Mouse (Mus musculus): ENCODE measurements at regions not wholly inside any gene's neighbourhood (a gene's known extent, or its start where the extent isn't known, plus 50 kb on each side); places are given as distances from the start of the nearest gene placed in this dataset.
A peak's percentile ranks its signal among the peaks of the same experiment; 100 is the strongest.

GRCm38 (mm10) chr7:63811816-63812215, 104.8 kb upstream of the E030018B13Rik start:
- Histone ChIP-seq H3K4me2 (ENCODE audit: low read depth, low read length) (no peak overlapping the region), H3K27me3 (ENCODE audit: control insufficient read depth, insufficient read depth, low read depth, low read length) (no peaks in the 10 kb centered on the region), H3K9ac (ENCODE audit: low read length) (no peak overlapping the region), H3K4me1 (replicated peaks; ENCODE audit: control insufficient read depth, insufficient read depth, low read length) (no peaks in the 10 kb centered on the region), H3K9me3 (ENCODE audit: control insufficient read depth, low read length) (no peaks in the 10 kb centered on the region), H3K27ac (ENCODE audit: low read length) (no peak overlapping the region), H3K36me3 (ENCODE audit: control insufficient read depth, insufficient read depth, low read length) (no peaks in the 10 kb centered on the region), H3K4me3 (ENCODE audit: low read length) (no peak overlapping the region)
- WGBS, result 75% methylated on average over 4 of the region's 4 CpGs
- ATAC-seq (ENCODE audit: low read depth), result no peak

GRCm38 (mm10) chr7:63815531-63815930, 101.1 kb upstream of the E030018B13Rik start:
- H3K9me3 ChIP-seq (ENCODE audit: control insufficient read depth, low read length), result no peaks in the 10 kb centered on the region
- ATAC-seq (ENCODE audit: low read depth), result no peak
- no peak overlapping the region for H3K4me3 ChIP-seq (ENCODE audit: low read length)
- WGBS, result 86% methylated on average over 9 of the region's 9 CpGs
- no peaks in the 10 kb centered on the region for H3K27me3 ChIP-seq (ENCODE audit: control insufficient read depth, insufficient read depth, low read depth, low read length)
- no peaks in the 10 kb centered on the region for H3K4me1 ChIP-seq (replicated peaks; ENCODE audit: control insufficient read depth, insufficient read depth, low read length)
- H3K36me3 ChIP-seq (ENCODE audit: control insufficient read depth, insufficient read depth, low read length), result no peaks in the 10 kb centered on the region
- H3K27ac ChIP-seq (ENCODE audit: low read length), result peak overlapping the region; percentile 19; the same call in 1 of the 2 replicates
- no peak overlapping the region for H3K9ac ChIP-seq (ENCODE audit: low read length)
- no peak overlapping the region for H3K4me2 ChIP-seq (ENCODE audit: low read depth, low read length)

- H3K36me3 ChIP-seq (ENCODE audit: control insufficient read depth, insufficient read depth, low read length), result no peaks in the 10 kb centered on the region
- ATAC-seq (ENCODE audit: low read depth), result peak; percentile 76
- no peak overlapping the region for H3K4me3 ChIP-seq (ENCODE audit: low read length)
- no peaks in the 10 kb centered on the region for H3K9me3 ChIP-seq (ENCODE audit: control insufficient read depth, low read length)
- H3K9ac ChIP-seq (ENCODE audit: low read length), result no peak overlapping the region
- peak overlapping the region; percentile 87 for H3K27ac ChIP-seq (ENCODE audit: low read length)
- H3K27me3 ChIP-seq (ENCODE audit: control insufficient read depth, insufficient read depth, low read depth, low read length), result no peaks in the 10 kb centered on the region
- H3K4me2 ChIP-seq (ENCODE audit: low read depth, low read length), result no peak overlapping the region
- no peaks in the 10 kb centered on the region for H3K4me1 ChIP-seq (replicated peaks; ENCODE audit: control insufficient read depth, insufficient read depth, low read length)
- whole genome bisulfite sequencing, result 54% methylated on average over 10 of the region's 10 CpGs
Observed at GRCm38 (mm10) chr7:63816056-63816941, 100.4 kb upstream of the E030018B13Rik start.

GRCm38 (mm10) chr7:63817476-63817875, 99.2 kb upstream of the E030018B13Rik start:
- 93% methylated on average over 1 of the region's 1 CpGs for WGBS
- H3K27ac ChIP-seq (ENCODE audit: low read length), result peak overlapping the region; percentile 87; the same call in 1 of the 2 replicates

GRCm38 (mm10) chr7:63818105-63818504, 98.6 kb upstream of the E030018B13Rik start:
- Histone ChIP-seq H3K4me2 (ENCODE audit: low read depth, low read length) (no peak overlapping the region), H3K4me3 (ENCODE audit: low read length) (no peak overlapping the region), H3K9ac (ENCODE audit: low read length) (no peak overlapping the region), H3K36me3 (ENCODE audit: control insufficient read depth, insufficient read depth, low read length) (no peaks in the 10 kb centered on the region), H3K27me3 (ENCODE audit: control insufficient read depth, insufficient read depth, low read depth, low read length) (no peaks in the 10 kb centered on the region), H3K9me3 (ENCODE audit: control insufficient read depth, low read length) (no peaks in the 10 kb centered on the region), H3K27ac (ENCODE audit: low read length) (no peak overlapping the region), H3K4me1 (replicated peaks; ENCODE audit: control insufficient read depth, insufficient read depth, low read length) (no peaks in the 10 kb centered on the region)
- no peak for ATAC-seq (ENCODE audit: low read depth)
- 91% methylated on average over 3 of the region's 3 CpGs for WGBS

More at GRCm38 (mm10) chr7:63817476-63817875, 99.2 kb upstream of the E030018B13Rik start:
- no peak for ATAC-seq (ENCODE audit: low read depth)
- H3K4me2 ChIP-seq (ENCODE audit: low read depth, low read length), result no peak overlapping the region
- H3K9ac ChIP-seq (ENCODE audit: low read length), result no peak overlapping the region
- H3K4me1 ChIP-seq (replicated peaks; ENCODE audit: control insufficient read depth, insufficient read depth, low read length), result no peaks in the 10 kb centered on the region
- H3K9me3 ChIP-seq (ENCODE audit: control insufficient read depth, low read length), result no peaks in the 10 kb centered on the region
- no peaks in the 10 kb centered on the region for H3K27me3 ChIP-seq (ENCODE audit: control insufficient read depth, insufficient read depth, low read depth, low read length)
- no peaks in the 10 kb centered on the region for H3K36me3 ChIP-seq (ENCODE audit: control insufficient read depth, insufficient read depth, low read length)
- no peak overlapping the region for H3K4me3 ChIP-seq (ENCODE audit: low read length)

GRCm38 (mm10) chr7:63820286-63820685, 96.4 kb upstream of the E030018B13Rik start:
- 38% methylated on average over 1 of the region's 1 CpGs for WGBS
- Histone ChIP-seq H3K4me1 (replicated peaks; ENCODE audit: control insufficient read depth, insufficient read depth, low read length) (no peaks in the 10 kb centered on the region), H3K36me3 (ENCODE audit: control insufficient read depth, insufficient read depth, low read length) (no peaks in the 10 kb centered on the region), H3K4me3 (ENCODE audit: low read length) (no peak overlapping the region), H3K9me3 (ENCODE audit: control insufficient read depth, low read length) (no peaks in the 10 kb centered on the region), H3K4me2 (ENCODE audit: low read depth, low read length) (no peak overlapping the region), H3K27ac (ENCODE audit: low read length) (no peak overlapping the region), H3K27me3 (ENCODE audit: control insufficient read depth, insufficient read depth, low read depth, low read length) (no peaks in the 10 kb centered on the region), H3K9ac (ENCODE audit: low read length) (no peak overlapping the region)
- no peak for ATAC-seq (ENCODE audit: low read depth)

DNA sequence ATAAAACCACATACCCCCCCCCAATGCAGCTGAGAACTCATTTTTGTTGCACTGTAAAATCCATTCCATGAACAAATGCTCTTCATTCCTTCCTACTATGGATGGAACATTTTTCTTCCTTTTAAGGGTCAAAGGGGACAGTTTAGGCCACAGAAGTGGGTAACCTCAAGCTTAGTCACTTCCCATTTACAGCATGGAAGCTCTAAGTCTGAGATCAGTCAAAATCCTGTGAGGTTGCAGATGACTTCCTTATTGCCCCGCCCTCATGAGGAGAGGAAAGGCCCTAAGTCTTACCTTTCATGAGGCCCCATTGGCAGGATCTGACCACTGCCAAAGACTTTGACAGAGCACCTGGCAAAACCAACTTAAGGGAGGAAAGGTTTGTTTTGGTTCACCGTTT, 94.7 kb upstream of the E030018B13Rik start:
- ATAC-seq (ENCODE audit: low read depth), result no peak
- Histone ChIP-seq H3K27ac (ENCODE audit: low read length) (no peak overlapping the region), H3K9me3 (ENCODE audit: control insufficient read depth, low read length) (no peaks in the 10 kb centered on the region), H3K9ac (ENCODE audit: low read length) (no peak overlapping the region), H3K4me2 (ENCODE audit: low read depth, low read length) (no peak overlapping the region), H3K4me3 (ENCODE audit: low read length) (no peak overlapping the region), H3K36me3 (ENCODE audit: control insufficient read depth, insufficient read depth, low read length) (no peaks in the 10 kb centered on the region), H3K4me1 (replicated peaks; ENCODE audit: control insufficient read depth, insufficient read depth, low read length) (no peaks in the 10 kb centered on the region), H3K27me3 (ENCODE audit: control insufficient read depth, insufficient read depth, low read depth, low read length) (no peaks in the 10 kb centered on the region)
- 71% methylated on average over 2 of the region's 2 CpGs for WGBS

DNA sequence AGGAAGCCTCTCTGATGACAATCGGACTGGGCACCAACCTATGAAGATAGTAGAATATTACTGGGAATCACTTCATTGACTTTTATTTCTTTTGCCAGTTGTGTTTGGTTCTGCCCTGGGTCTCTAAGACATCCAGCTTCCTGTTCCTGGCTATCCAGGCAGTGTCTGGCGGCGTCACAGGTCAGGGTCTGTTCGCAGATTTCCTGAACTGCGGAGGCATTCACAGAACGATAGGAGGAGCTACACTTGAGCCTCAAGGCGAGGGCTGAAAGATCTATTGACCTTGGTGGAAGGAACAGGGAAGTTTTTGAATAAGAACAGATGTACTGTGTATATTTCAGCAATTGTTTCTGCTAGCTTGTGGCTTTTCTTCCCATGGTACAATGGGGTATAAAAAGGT, 92.6 kb upstream of the E030018B13Rik start:
- no peaks in the 10 kb centered on the region for H3K27me3 ChIP-seq (ENCODE audit: control insufficient read depth, insufficient read depth, low read depth, low read length)
- 31% methylated on average over 7 of the region's 7 CpGs for WGBS
- peak; percentile 83 for ATAC-seq (ENCODE audit: low read depth)
- no peaks in the 10 kb centered on the region for H3K36me3 ChIP-seq (ENCODE audit: control insufficient read depth, insufficient read depth, low read length)
- H3K27ac ChIP-seq (ENCODE audit: low read length), result peak overlapping the region; percentile 32
- no peaks in the 10 kb centered on the region for H3K4me1 ChIP-seq (replicated peaks; ENCODE audit: control insufficient read depth, insufficient read depth, low read length)
- H3K4me2 ChIP-seq (ENCODE audit: low read depth, low read length), result no peak overlapping the region
- no peaks in the 10 kb centered on the region for H3K9me3 ChIP-seq (ENCODE audit: control insufficient read depth, low read length)
- no peak overlapping the region for H3K9ac ChIP-seq (ENCODE audit: low read length)
- H3K4me3 ChIP-seq (ENCODE audit: low read length), result no peak overlapping the region

DNA sequence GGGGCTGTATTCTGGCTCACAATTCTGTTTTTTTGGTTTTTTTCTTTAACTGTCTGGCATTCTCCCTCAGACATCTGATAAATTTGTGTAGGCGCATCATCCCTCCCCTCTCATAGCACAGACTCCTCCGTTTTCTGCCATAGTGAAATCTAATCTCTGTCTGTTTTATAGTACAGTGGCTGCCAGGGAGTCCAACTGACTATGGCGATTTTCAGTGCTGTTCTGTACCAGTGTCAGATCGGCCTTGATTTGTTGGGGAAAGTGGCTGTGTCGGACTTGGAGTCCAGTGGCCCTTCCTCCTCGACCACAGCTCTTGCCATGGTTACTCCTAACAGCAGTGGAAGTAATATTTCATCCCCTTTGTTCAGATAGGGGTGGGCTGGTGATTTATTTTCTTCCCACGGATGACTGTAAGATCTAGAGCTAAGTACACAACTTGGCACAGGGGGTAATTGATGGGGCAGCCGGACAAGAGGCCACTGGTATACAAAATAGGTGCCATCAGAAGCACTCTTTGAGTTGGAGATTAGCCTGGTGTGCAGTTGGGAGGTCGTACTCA, 87.2 kb upstream of the E030018B13Rik start:
- H3K9me3 ChIP-seq (ENCODE audit: control insufficient read depth, low read length), result no peaks in the 10 kb centered on the region
- no peak overlapping the region for H3K9ac ChIP-seq (ENCODE audit: low read length)
- no peak overlapping the region for H3K4me2 ChIP-seq (ENCODE audit: low read depth, low read length)
- no peak for ATAC-seq (ENCODE audit: low read depth)
- H3K4me1 ChIP-seq (replicated peaks; ENCODE audit: control insufficient read depth, insufficient read depth, low read length), result no peaks in the 10 kb centered on the region
- WGBS, result 70% methylated on average over 9 of the region's 9 CpGs
- no peak overlapping the region for H3K4me3 ChIP-seq (ENCODE audit: low read length)
- no peaks in the 10 kb centered on the region for H3K36me3 ChIP-seq (ENCODE audit: control insufficient read depth, insufficient read depth, low read length)
- H3K27me3 ChIP-seq (ENCODE audit: control insufficient read depth, insufficient read depth, low read depth, low read length), result no peaks in the 10 kb centered on the region
- H3K27ac ChIP-seq (ENCODE audit: low read length), result no peak overlapping the region
